Mouse (Mus musculus) gastrocnemius, adult 2 months (tissue): Measurements from ENCODE around the gene Ndufa4l2. TPM values are rescaled to one million over a fixed set of nuclear protein-coding genes. Genes with fewer than 3 reads are reported as not detected.

Experiments used
- DNase-seq: peaks from one replicate; pipeline ENCODE4 v3.0.0; 2022
- H3K27ac ChIP-seq: fragments of 200-600 bp; 2 replicates; pipeline ENCODE4 v1.8.1; 2022; ENCODE audit warnings: mild to moderate bottlenecking
- H3K4me3 ChIP-seq: fragments of 200-600 bp; 2 replicates; pipeline ENCODE4 v1.8.1; 2022; ENCODE audit warnings: mild to moderate bottlenecking, moderate library complexity
- CTCF ChIP-seq: fragments of 200-600 bp; IDR thresholded peaks from 2 replicates; pipeline ENCODE4 v1.8.1; 2022; ENCODE audit warnings: antibody characterized with exemption, mild to moderate bottlenecking, moderate library complexity
- intact Hi-C: fragments of 180-260 bp; cut with DNase I; formaldehyde crosslinking; loops from one replicate; pipeline ENCODE4 v1.15.1; 2025
- long read RNA-seq, 2 experiments: library from polyadenylated mRNA; stranded (forward); transcript quantifications; one replicate each; pipeline ENCODE4 v2.0.0; 2021
- total RNA-seq, 2 experiments: library from RNA; stranded (reverse); gene quantifications; 2 replicates each; pipeline ENCODE4 v1.2.3; 2021

Ndufa4l2 gene
- 10 to 100 TPM in 1 of 2 experiments, 1 to 10 TPM in 1; 8.1 to 16.5 TPM for total RNA-seq
- long read RNA-seq, experiment 1, transcript Ndufa4l2-201 (4 exons, 934 nt): major isoform, 17 of 20 reads
- long read RNA-seq, experiment 1, partial matches to known transcripts: 1 of 20 reads
- long read RNA-seq, experiment 1, other reads (novel, unspliced or antisense): 1 of 20 reads
- long read RNA-seq, experiment 2, transcript Ndufa4l2-201 (4 exons, 934 nt): major isoform, 10 of 10 reads
- long read RNA-seq, experiment 2, partial matches to known transcripts: 0 of 10 reads
- long read RNA-seq, experiment 2, other reads (novel, unspliced or antisense): 0 of 10 reads

GRCm38 (mm10) chr10:127514764-127515163 is at the start of gene Ndufa4l2:
Gene Ndufa4l2, plus strand, starts transcription at chr10:127514967.
- DNase-seq: peak; percentile 79
- peak within 1 kb of the TSS; percentile 63 for H3K4me3 ChIP-seq
- peak within 1 kb of the TSS; percentile 78 for H3K27ac ChIP-seq
- intact Hi-C loops: no loop called here
- TF ChIP-seq CTCF: no peak

DNA sequence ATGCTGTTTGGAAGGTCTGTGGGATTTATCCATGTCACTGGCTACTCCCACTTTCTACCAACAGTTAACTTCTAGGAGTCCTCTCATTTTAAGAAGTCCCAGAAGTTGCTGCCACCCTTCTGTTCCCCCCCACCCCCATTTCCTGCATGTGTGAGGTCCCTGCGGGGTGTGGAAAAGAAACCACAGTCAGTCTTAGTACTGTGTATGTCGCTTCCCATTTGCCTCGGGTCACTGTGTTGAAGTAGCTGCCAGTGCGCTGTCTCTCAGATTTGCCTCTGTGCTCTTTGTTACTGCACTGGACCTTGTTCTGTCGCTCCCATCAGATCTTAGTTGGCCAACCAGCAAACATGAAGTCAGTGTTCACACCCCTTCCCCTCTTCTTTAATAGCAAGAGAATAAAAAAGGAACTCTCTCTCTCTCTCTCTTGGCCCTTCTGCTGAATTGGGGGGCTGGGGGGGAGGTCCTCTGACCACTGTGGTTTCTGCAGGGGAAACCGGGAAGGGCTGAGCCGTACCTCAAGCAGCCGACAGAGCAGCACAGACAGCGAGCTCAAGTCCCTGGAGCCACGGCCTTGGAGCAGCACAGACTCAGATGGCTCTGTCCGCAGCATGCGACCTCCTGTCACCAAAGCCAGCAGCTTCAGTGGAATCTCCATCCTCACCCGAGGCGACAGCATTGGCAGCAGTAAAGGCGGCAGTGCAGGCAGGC is 43.3 kb upstream of the Ndufa4l2 start:
- Histone ChIP-seq H3K4me3 (no peak overlapping the region), H3K27ac (no peak overlapping the region)
- DNase-seq: no peak
- intact Hi-C loops: no loop called here
- no peak for TF ChIP-seq CTCF

- Histone ChIP-seq H3K27ac (no peak overlapping the region), H3K4me3 (no peak overlapping the region)
- no peak for DNase-seq
- intact Hi-C loops: no loop called here
- no peak for TF ChIP-seq CTCF
These were observed 42.0 kb upstream of the Ndufa4l2 start for GRCm38 (mm10) chr10:127472722-127473121.

- intact Hi-C loops: no loop called here
- Histone ChIP-seq H3K4me3 (no peak overlapping the region), H3K27ac (no peak overlapping the region)
- no peak for DNase-seq
- no peak for TF ChIP-seq CTCF
These were observed 39.6 kb upstream of the Ndufa4l2 start for GRCm38 (mm10) chr10:127475175-127475574.

DNA sequence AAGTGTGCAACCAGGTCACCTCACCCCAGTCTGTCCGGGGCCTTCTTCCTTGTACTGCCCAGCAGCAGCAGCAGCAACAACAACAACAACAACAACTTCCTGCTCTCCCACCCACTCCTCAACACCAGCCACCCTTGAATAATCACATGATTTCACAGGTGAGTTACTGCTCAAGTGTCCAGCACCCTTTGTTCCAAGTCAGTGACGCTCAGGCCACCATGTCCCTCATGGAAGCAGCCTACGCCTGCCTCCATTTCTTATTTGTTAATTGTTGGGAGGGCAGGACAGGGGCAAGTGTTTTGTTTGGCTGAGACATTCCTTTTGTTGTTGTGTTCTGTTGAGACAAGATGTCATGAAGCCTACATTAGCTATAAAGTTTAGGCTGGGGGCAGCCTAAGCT is 38.2 kb upstream of the Ndufa4l2 start:
- intact Hi-C loops: no loop called here
- no peak overlapping the region for H3K4me3 ChIP-seq
- TF ChIP-seq CTCF: no peak
- no peak overlapping the region for H3K27ac ChIP-seq
- no peak for DNase-seq

DNA sequence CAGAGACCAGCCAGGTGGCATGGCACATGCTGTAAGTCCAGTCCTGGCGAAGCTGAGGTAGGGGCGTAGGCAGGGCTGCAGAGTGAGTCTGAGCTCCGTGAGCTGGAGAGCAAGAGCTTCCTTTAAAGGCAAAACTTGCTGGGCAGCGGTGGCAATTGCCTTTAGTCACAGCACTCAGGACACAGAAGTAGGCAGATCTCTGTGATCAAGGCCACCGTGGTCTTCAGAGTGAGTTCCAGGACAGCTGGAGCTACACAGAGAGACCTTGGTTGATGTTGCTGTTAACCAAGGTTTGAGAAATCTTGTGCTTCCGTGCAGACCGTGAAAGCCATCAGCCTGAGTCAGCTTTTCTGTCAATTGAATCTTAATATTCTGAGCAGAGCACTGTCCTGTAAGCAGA is 37.5 kb upstream of the Ndufa4l2 start:
- no peak overlapping the region for H3K27ac ChIP-seq
- DNase-seq: no peak
- intact Hi-C loops: no loop called here
- TF ChIP-seq CTCF: no peak
- H3K4me3 ChIP-seq: no peak overlapping the region

GRCm38 (mm10) chr10:127479131-127479530 is 35.6 kb upstream of the Ndufa4l2 start:
- intact Hi-C loops: loop anchor here (1.0 kb wide), 1 partner anchor 57 kb away; no protein-coding TSS in a partner anchor
- Histone ChIP-seq H3K27ac (no peak overlapping the region), H3K4me3 (no peak overlapping the region)
- peak; percentile 73 for TF ChIP-seq CTCF
- DNase-seq: no peak

- intact Hi-C loops: no loop called here
- peak; percentile 12; the same call in 1 of the 2 replicates for TF ChIP-seq CTCF
- no peak overlapping the region for H3K4me3 ChIP-seq
- peak overlapping the region; percentile 64 for H3K27ac ChIP-seq
- peak; percentile 61 for DNase-seq
These were observed 33.6 kb upstream of the Ndufa4l2 start for GRCm38 (mm10) chr10:127480833-127481813.

GRCm38 (mm10) chr10:127485235-127485634 is 29.5 kb upstream of the Ndufa4l2 start:
- TF ChIP-seq CTCF: no peak
- intact Hi-C loops: no loop called here
- no peak for DNase-seq
- Histone ChIP-seq H3K27ac (no peak overlapping the region), H3K4me3 (no peak overlapping the region)

- Histone ChIP-seq H3K4me3 (no peak overlapping the region), H3K27ac (peak overlapping the region; percentile 87)
- intact Hi-C loops: no loop called here
- TF ChIP-seq CTCF: no peak
- DNase-seq: no peak
These were observed 25.9 kb upstream of the Ndufa4l2 start for GRCm38 (mm10) chr10:127488856-127489255.

- TF ChIP-seq CTCF: no peak
- peak overlapping the region; percentile 87 for H3K27ac ChIP-seq
- DNase-seq: no peak
- H3K4me3 ChIP-seq: peak overlapping the region; percentile 27
- intact Hi-C loops: no loop called here
These were observed 24.3 kb upstream of the Ndufa4l2 start for GRCm38 (mm10) chr10:127490160-127491127.

DNA sequence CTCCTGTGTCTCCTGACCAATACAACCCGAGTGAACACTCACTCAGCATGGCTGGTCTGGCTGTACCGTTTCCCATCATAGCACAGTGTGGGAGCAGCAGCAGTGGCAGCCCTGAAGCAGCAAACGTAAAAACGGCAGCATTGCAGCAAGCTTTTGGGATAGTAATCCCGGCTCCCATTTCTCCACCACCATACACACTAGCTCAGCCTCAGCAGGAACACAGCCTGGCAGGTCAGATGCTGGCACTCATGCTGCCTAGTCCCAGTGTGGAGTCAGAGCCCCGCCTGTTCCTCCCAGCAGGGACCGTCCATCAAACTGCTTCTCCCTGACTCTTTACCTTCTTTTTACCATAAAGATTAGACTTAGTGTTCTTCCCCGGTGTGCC is 23.6 kb upstream of the Ndufa4l2 start:
- intact Hi-C loops: no loop called here
- Histone ChIP-seq H3K27ac (peak overlapping the region; percentile 87), H3K4me3 (peak overlapping the region; percentile 27)
- DNase-seq: no peak
- no peak for TF ChIP-seq CTCF
